Mouse (Mus musculus): ENCODE measurements at regions not wholly inside any gene's neighbourhood (a gene's known extent, or its start where the extent isn't known, plus 50 kb on each side); places are given as distances from the start of the nearest gene placed in this dataset.
A peak's percentile ranks its signal among the peaks of the same experiment; 100 is the strongest.

DNA sequence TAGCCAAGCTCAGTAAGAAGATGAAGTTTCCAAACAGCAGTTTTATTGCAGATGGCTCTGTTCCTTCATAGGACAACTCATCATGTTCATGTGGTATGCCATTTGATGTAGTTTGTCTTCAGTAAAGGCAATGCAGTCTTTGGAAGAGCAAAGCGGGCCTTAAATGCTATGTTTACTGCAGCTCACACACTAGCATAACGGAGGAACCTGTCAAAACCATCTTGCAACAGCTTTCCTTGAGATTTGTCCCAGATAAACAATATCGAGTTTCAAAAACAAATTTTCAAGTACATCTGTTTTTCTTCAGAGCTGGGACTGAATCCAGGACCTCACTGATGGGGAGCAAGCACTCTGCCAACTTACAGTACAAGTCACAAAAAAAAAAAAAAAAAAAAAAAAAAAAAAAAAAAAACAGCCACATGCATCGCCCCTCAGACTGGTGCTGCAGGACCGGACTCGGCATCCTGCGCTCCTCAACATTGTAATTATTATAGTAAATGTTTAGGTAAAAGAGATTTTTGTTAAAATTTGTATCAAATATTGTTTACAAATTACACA lies 1023.4 kb upstream of the Lingo2 start:
- Histone ChIP-seq H3K9ac (ENCODE audit: low read depth, low read length, severe bottlenecking) (no peak overlapping the region), H3K36me3 (ENCODE audit: control insufficient read depth, insufficient read depth, low read length) (no peaks in the 10 kb centered on the region), H3K4me3 (replicated peaks; ENCODE audit: low read length) (no peak overlapping the region), H3K4me1 (ENCODE audit: control insufficient read depth, insufficient read depth, low read length) (no peaks in the 10 kb centered on the region), H3K27me3 (ENCODE audit: control insufficient read depth, insufficient read depth, low read length) (no peaks in the 10 kb centered on the region), H3K27ac (replicated peaks; ENCODE audit: low read depth, low read length) (no peak overlapping the region), H3K9me3 (ENCODE audit: control insufficient read depth, low read length) (no peaks in the 10 kb centered on the region), H3K4me2 (replicated peaks; ENCODE audit: low read depth, low read length, severe bottlenecking) (no peak overlapping the region)
- WGBS, result 76% methylated on average over 7 of the region's 7 CpGs
- ATAC-seq (ENCODE audit: low FRiP score, low read depth) (no peak), DNase-seq (ENCODE audit: low spot score) (peak; percentile 36)
- TF ChIP-seq POLR2A (IDR thresholded peaks at IDR 0.05; ENCODE audit: borderline replicate concordance, extremely low read depth, insufficient read depth, insufficient read length), result no peak

All from limb, embryonic 14.5 days (tissue).